Mouse (Mus musculus) forebrain, embryonic 11.5 days (tissue): ENCODE data around the gene Palb2. TPM values are rescaled to one million over a fixed set of nuclear protein-coding genes. Genes with fewer than 3 reads are reported as not detected.

Experiments used
- ATAC-seq: fragments of 200-750 bp; cut with Nextera tagmentation; replicated peaks from 2 replicates; pipeline ENCODE4 v1.8.0; 2017; ENCODE audit warnings: moderate TSS enrichment; ENCODE audit not compliant: low FRiP score
- DNase-seq: peaks from one replicate; pipeline ENCODE4 v3.0.0-alpha.2; 2017; ENCODE audit warnings: low spot score
- H3K27ac ChIP-seq: fragments of 300-500 bp; sonication (generic); 2 replicates; pipeline ENCODE4 v1.5.1; 2014; ENCODE audit warnings: low read depth, low read length
- H3K27me3 ChIP-seq: fragments of 300-500 bp; sonication (generic); 2 replicates; pipeline ENCODE4 v1.6.1; 2014; ENCODE audit warnings: mild to moderate bottlenecking, low read length, mixed read lengths; ENCODE audit not compliant: control insufficient read depth, insufficient read depth
- H3K36me3 ChIP-seq: fragments of 300-500 bp; sonication (generic); 2 replicates; pipeline ENCODE4 v1.6.1; 2014; ENCODE audit warnings: mild to moderate bottlenecking, low read length, moderate library complexity, mixed read lengths; ENCODE audit not compliant: control insufficient read depth, insufficient read depth
- H3K4me1 ChIP-seq: fragments of 300-500 bp; sonication (generic); replicated peaks from 2 replicates; pipeline ENCODE4 v1.6.1; 2014; ENCODE audit warnings: low read length, mixed read lengths; ENCODE audit not compliant: control insufficient read depth, insufficient read depth
- H3K4me2 ChIP-seq: fragments of 300-500 bp; sonication (generic); 2 replicates; pipeline ENCODE4 v1.6.1; 2014; ENCODE audit warnings: low read depth, mild to moderate bottlenecking, low read length, moderate library complexity, mixed read lengths; ENCODE audit not compliant: severe bottlenecking
- H3K4me3 ChIP-seq: fragments of 300-500 bp; sonication (generic); 2 replicates; pipeline ENCODE4 v1.5.1; 2014; ENCODE audit warnings: low read depth, low read length
- H3K9ac ChIP-seq: fragments of 300-500 bp; sonication (generic); 2 replicates; pipeline ENCODE4 v1.6.1; 2014; ENCODE audit warnings: low read length
- H3K9me3 ChIP-seq: fragments of 300-500 bp; sonication (generic); 2 replicates; pipeline ENCODE4 v1.6.1; 2016; ENCODE audit warnings: low read length, mixed read lengths; ENCODE audit not compliant: control insufficient read depth
- WGBS: fragments of 180-500 bp; shearing (Covaris S2); extraction: QIAGEN DNeasy Blood & Tissue Kit; methylation state at CpG from one replicate; pipeline ENCODE4 v1.1.7; 2014; 5-methylcytosine and 5-hydroxymethylcytosine counted together
- polyA plus RNA-seq: library from polyadenylated mRNA; unstranded; fragments of >200 nt; fragmentation: Nextera tagmentation; extraction: Ambion mirVana; gene quantifications from 2 replicates; pipeline ENCODE4 v1.2.1, GENCODE M21; 2014

The Palb2 gene
- polyA plus RNA-seq = 25.3 and 27.0 TPM in 2 replicates

DNA sequence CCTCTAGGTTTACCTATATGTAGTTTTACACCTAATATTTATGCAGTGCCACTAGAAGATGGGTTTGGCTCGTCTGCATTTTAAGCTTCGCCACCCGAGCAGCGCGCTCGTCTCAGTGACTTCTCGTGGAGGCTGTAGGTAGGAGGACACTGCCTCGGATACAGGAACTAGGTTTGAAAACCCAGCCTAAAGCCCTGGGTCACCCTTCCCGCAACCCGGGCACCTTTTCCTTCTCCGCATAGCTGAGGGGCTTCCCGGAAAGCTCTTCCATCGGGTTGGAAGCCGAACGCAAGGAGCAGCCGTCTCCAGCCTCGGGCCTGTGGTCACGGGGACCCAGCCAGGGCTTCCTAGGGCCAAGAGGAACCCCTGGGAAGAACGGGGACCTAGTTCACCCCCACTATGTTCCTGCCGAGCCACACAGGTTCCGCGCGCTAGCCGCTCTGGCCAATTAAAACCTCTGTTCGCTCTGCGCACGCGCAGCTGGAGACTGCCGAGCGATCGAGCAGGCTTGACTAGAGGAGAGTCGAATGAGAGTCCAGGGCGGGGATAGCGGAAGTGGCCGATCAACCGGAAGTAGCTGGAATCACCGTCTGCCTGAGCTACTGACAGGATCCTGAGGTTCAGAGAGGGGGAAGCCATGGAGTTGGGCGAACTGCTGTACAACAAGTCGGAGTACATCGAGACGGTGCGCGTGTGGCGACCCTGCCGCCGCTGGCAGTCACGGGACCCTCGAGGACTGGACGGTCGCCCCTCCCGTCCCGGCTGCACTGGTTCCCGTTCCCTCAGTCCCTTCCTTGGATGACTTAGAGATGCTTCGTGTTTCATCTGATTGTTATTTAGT lies at the start of gene Palb2, which contains the start of gene Dctn5:
TSS of gene Palb2 (minus strand) at position 489 of the 841 bp plus-strand sequence.
TSS of gene Dctn5 (plus strand) at position 545 of the 841 bp plus-strand sequence.
- no peaks in the 10 kb centered on the region for H3K9me3 ChIP-seq
- no peaks in the 10 kb centered on the region; the same call in 1 of the 2 replicates for H3K4me1 ChIP-seq
- peak within 1 kb of the TSS; percentile 80 for H3K4me2 ChIP-seq
- no peak within 1 kb of the TSS for H3K27ac ChIP-seq
- H3K27me3 ChIP-seq = no peaks in the 10 kb centered on the region
- ATAC-seq (peak; percentile 97), DNase-seq (peak; percentile 98)
- peak within 1 kb of the TSS; percentile 86 for H3K4me3 ChIP-seq
- peaks cover 2% of the 10 kb centered on the region; the same call in 1 of the 2 replicates for H3K36me3 ChIP-seq
- under 1% methylated on average over 54 of the region's 54 CpGs for WGBS
- peak within 1 kb of the TSS; percentile 87 for H3K9ac ChIP-seq

DNA sequence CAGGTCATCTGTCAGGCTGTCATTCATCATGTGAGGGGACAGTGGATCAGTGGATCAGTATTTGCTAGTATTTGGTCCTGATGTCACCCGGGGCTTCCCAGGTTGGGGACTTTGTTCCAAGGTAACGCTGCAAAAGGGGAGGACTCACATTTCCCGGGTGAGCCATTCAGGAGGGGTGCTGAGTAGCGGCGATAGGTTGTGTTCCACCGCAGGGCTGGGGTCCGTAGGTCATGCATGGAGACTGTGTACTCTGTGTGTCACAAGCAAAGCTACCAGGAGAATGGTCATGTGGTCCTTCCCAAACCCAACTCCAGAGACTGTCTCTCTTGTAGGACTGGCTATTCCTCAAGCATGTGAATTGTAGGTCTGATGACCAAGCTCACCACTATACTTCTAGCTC lies 47.9 kb upstream of the Palb2 start:
- no peaks in the 10 kb centered on the region for H3K4me1 ChIP-seq
- ATAC-seq = no peak
- H3K4me2 ChIP-seq = no peak overlapping the region
- H3K27me3 ChIP-seq = no peaks in the 10 kb centered on the region
- 90% methylated on average over 7 of the region's 7 CpGs for WGBS
- DNase-seq = no peak
- H3K9ac ChIP-seq = no peak overlapping the region
- no peak overlapping the region for H3K27ac ChIP-seq
- no peaks in the 10 kb centered on the region for H3K9me3 ChIP-seq
- H3K36me3 ChIP-seq = no peaks in the 10 kb centered on the region
- no peak overlapping the region for H3K4me3 ChIP-seq

DNA sequence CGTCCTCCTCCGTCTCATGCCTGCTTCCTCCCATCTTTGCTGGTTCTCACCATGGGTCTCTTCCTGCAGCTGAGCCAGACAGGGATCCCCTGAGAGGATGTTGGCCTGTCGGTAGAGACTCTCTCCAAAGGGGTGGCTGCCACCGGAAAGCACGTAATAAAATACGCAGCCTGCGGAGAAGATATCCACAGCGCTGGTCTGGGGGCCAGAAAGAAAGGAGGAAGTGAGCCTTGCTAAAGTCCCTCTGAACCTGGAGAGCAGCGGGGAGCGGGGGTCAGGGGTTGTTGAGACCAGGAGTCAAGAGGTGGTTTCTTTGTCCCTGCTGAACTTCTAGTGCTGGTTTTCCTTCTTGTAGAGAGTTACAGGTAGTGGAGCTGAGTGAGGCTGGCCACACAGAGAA lies 38.8 kb upstream of the Palb2 start:
- Histone ChIP-seq H3K4me3 (no peak overlapping the region), H3K9ac (no peak overlapping the region), H3K4me2 (no peak overlapping the region), H3K4me1 (no peaks in the 10 kb centered on the region), H3K9me3 (no peaks in the 10 kb centered on the region), H3K36me3 (peaks cover 29% of the 10 kb centered on the region), H3K27ac (no peak overlapping the region), H3K27me3 (no peaks in the 10 kb centered on the region)
- no peak for ATAC-seq
- DNase-seq = no peak
- 78% methylated on average over 10 of the region's 10 CpGs for WGBS

DNA sequence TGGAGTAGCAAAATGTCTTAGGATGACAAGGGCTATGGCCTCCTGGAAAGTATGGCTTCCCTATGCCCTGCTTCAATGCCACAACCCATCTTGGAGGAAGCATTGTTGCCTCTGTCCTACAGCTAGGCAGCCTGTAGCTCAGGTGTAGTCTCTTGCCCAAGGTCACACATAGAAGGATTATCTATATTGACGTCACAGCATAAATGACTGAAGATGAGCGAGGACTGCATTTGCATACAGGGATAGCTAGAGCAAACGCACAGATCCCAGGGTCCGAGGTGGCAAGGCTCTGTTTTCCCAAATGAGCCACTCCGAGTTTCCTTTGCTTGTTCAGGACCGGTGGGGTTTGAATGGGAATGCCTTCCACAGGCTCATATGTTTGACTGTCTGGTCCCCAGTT lies 37.9 kb upstream of the Palb2 start:
- Histone ChIP-seq H3K9me3 (no peaks in the 10 kb centered on the region), H3K36me3 (peaks cover 38% of the 10 kb centered on the region), H3K4me2 (no peak overlapping the region), H3K27ac (no peak overlapping the region), H3K27me3 (no peaks in the 10 kb centered on the region), H3K4me3 (no peak overlapping the region), H3K4me1 (no peaks in the 10 kb centered on the region), H3K9ac (no peak overlapping the region)
- ATAC-seq = no peak
- 85% methylated on average over 6 of the region's 6 CpGs for WGBS
- DNase-seq = no peak

DNA sequence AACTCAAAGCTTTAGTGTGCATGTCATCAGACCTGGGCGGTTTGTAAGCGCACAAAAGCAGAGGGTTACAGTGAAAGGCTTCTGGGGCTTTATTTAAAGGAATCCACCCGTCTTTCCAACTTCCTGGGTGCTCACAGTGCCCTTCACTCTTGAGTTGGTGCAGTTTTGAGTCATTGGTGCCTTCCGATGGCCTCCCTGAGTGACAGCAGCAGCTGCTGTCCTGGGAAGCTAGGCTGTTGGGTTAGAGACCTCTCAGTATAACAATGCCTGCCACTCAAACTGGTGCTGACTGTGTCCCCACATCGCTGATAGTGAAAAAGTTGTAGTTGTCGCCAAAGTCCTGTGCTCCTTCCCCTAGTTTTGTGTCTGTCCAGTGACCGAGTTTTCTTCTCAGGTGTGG lies 34.4 kb upstream of the Palb2 start:
- H3K9me3 ChIP-seq = no peaks in the 10 kb centered on the region
- H3K4me3 ChIP-seq = no peak overlapping the region
- DNase-seq (no peak), ATAC-seq (no peak)
- no peak overlapping the region for H3K4me2 ChIP-seq
- WGBS = 92% methylated on average over 7 of the region's 7 CpGs
- H3K9ac ChIP-seq = no peak overlapping the region
- H3K27me3 ChIP-seq = no peaks in the 10 kb centered on the region
- no peaks in the 10 kb centered on the region for H3K4me1 ChIP-seq
- H3K36me3 ChIP-seq = peaks cover 47% of the 10 kb centered on the region
- H3K27ac ChIP-seq = no peak overlapping the region

DNA sequence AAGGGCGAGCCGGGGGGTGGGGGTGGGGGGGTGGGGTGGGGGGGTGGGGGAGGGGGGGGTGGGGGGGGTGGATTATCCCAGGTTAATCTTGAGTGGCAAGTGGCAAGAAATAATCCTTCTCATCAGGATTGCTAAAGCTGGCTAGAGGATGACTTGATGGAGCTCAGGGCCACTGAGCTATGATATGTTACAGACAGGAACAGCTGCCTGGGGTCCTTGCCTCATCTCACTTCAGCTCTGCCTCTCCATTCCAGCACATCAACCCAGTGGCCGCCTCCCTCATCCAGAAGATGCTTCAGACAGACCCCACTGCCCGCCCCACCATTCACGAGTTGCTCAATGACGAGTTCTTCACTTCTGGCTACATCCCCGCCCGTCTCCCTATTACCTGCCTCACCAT lies 31.0 kb upstream of the Palb2 start:
- Histone ChIP-seq H3K9me3 (no peaks in the 10 kb centered on the region), H3K36me3 (peaks cover 39% of the 10 kb centered on the region), H3K9ac (no peak overlapping the region), H3K4me3 (no peak overlapping the region), H3K4me2 (no peak overlapping the region), H3K27ac (no peak overlapping the region), H3K4me1 (peaks cover 8% of the 10 kb centered on the region), H3K27me3 (no peaks in the 10 kb centered on the region)
- 91% methylated on average over 8 of the region's 8 CpGs for WGBS
- DNase-seq (no peak), ATAC-seq (no peak)

DNA sequence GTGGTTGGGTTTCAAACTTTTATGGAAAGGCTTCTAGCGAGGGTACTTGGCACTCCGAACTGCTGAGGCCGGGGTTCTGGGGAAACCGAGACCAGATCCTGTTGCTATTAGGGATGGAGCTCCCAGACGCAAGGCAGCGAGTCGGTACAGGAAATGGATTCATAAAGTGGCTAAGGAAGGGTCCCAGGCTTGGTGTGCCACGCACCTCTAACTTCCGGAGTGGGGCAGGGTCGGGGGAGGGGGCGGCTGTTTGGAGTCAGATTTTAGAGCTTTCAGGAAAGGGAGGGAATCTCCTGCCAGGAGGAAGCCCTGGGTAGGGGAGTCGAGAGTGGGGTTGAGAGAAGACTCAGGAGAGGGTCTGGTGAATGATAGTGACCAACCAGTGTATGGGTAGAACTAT lies 27.3 kb upstream of the Palb2 start:
- peak overlapping the region; percentile 73; the same call in 1 of the 2 replicates for H3K27ac ChIP-seq
- H3K9ac ChIP-seq = peak overlapping the region; percentile 92
- peaks cover 10% of the 10 kb centered on the region for H3K4me1 ChIP-seq
- WGBS = 1% methylated on average over 11 of the region's 12 CpGs
- ATAC-seq (no peak), DNase-seq (peak; percentile 60)
- H3K27me3 ChIP-seq = no peaks in the 10 kb centered on the region
- peaks cover 10% of the 10 kb centered on the region; the same call in 1 of the 2 replicates for H3K36me3 ChIP-seq
- H3K9me3 ChIP-seq = no peaks in the 10 kb centered on the region
- H3K4me3 ChIP-seq = peak overlapping the region; percentile 77
- H3K4me2 ChIP-seq = peak overlapping the region; percentile 87

DNA sequence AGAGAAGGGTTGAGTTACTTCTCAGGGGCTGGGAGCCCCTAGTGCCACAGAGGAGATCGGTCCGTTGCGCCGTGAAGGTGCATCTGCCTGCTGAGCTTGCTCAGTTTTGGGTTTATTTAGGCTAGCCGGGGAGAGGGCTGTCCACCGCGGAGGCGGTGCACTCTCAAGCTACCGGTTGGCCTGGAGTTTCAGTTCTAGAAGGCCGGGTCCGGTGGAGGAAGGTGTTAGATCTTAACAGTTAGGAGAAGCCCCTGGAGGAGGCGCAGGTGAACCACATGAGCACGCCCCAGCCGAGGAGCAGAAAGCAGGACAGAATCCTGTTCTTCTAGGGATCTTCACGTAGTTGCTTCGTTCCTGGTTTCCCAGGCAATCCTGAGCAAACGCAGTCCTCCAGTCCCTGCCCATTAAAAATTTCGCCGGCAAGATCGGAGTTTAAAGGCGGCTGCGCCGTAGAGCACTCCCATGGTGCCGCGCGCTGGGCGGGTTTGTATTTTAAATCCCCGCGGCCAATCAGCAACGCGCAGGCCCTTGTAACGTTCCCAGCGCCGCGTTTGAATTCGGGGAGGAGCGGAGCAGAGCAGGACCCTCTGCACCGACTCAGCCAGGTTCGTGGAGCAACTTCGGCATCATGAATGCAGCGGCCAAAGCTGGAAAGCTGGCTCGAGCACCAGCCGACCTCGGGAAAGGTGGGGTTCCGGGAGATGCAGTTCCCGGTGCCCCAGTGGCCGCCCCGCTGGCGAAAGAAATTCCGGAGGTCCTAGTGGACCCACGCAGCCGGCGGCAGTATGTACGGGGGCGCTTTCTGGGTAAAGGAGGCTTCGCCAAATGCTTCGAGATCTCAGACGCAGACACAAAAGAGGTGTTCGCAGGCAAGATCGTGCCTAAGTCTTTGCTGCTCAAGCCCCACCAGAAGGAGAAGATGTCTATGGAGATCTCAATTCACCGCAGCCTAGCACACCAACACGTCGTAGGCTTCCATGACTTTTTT lies 26.4 kb upstream of the Palb2 start, which contains the start of gene Plk1:
TSS of gene Plk1 (plus strand) at position 525 of the 988 bp plus-strand sequence.
- Histone ChIP-seq H3K4me1 (peaks cover 10% of the 10 kb centered on the region), H3K4me3 (peak within 1 kb of the TSS; percentile 77), H3K36me3 (peaks cover 7% of the 10 kb centered on the region; the same call in 1 of the 2 replicates), H3K27me3 (no peaks in the 10 kb centered on the region), H3K27ac (peak within 1 kb of the TSS; percentile 89), H3K9ac (peak within 1 kb of the TSS; percentile 92), H3K4me2 (peak within 1 kb of the TSS; percentile 87), H3K9me3 (no peaks in the 10 kb centered on the region)
- WGBS = under 1% methylated on average over 63 of the region's 63 CpGs
- DNase-seq = peak; percentile 93
- peak; percentile 91 for ATAC-seq
